Mouse (Mus musculus) CD4-positive, CD25-positive, alpha-beta regulatory T cell, adult 2 months (primary cell): Measurements from ENCODE around the gene Klc2.

Experiments
- DNase-seq: peaks from one replicate; pipeline ENCODE4 v3.0.0-alpha.2; 2012; ENCODE audit warnings: low read depth, low spot score

Klc2 gene

GRCm38 (mm10) chr19:5073028-5073427 lies 45.3 kb downstream of the Klc2 start:
- peak; percentile 83 for DNase-seq

GRCm38 (mm10) chr19:5072389-5073019 lies 45.9 kb downstream of the Klc2 start:
- peak; percentile 37 for DNase-seq

DNA sequence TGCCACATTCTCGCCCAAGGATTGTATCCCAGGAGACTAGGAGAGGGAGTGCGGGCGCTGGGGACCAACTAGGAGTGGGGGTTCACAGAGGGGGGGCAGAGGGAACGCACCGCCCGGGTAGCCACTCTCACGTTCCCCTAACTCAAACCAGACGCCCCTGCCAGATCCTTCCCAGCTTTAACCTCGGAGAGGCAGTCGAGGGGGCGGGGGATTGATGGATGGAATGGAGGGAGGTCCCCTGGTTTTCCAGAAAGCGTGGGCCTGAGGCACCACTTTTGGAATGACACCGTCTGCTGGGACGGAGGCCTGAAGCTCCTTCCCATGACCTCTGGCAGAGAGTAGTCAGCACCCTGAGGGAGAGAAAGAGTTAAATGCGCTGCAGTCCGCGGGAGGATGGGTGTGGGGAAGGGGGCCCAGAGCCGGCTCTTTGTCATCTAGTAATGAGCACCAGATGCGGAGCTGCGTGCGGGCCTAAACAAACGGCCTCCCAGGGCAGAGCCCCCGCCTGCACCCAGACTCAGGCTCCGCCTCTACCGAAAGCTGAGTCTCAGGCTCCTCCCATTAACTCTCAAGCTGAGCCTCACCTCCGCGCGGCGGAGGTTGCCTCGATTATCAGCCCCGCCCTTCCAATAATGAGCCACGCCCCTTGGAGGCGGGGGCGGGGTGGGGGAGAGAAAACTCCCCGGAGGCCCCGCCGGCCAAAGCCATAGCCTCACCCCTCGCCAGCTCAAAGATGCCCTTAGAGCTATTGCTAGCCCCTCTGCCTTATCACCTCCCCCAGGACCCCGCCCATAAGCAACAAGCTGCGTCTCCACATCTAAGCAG lies 46.6 kb downstream of the Klc2 start:
- DNase-seq: peak; percentile 85

DNA sequence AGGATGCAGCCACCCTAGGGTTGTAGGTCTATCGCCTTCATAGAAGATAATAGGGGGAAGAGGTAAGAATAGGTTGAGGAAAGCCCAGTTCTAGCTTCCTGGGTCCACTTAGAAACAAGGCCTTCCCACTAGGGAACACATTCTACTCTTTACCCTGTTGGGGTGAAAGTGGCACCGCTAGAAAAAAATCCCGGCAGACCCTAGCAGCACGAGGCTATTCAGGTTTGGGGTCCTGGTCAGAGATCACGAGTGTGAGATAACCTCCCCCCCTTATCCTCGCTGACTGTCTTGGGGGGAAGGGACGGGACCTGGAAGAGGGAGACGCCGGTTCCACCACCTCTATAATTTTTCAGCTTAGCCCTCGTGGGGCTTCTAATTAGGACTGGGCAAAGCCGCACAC lies 47.3 kb downstream of the Klc2 start:
- no peak for DNase-seq

DNA sequence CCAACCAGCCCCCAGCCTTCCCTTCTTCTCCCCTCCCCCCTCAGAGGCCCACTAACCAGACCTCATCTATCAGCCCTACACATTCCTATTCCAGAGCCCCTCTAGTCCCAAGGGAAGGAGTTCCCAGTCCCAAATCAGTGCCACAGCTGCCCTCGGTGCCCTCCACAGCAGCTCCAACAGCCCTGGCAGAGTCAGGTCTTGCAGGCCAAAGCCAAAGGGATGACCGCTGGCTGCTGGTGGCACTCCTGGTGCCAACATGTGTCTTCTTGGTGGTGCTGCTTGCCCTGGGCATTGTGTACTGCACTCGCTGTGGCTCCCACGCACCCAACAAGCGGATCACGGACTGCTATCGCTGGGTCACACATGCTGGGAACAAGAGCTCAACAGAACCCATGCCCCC lies 48.4 kb downstream of the Klc2 start:
- DNase-seq: no peak

DNA sequence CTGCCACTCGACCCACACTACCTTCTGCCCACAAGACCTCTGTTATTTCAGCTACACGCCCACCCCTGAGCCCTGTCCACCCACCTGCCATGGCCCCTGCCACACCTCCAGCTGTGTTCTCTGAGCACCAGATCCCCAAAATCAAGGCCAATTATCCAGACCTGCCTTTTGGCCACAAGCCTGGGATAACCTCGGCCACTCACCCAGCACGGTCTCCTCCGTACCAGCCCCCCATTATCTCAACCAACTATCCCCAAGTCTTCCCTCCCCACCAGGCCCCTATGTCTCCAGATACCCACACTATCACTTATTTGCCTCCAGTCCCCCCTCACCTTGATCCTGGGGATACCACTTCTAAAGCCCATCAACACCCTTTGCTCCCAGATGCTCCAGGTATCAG lies 48.9 kb downstream of the Klc2 start:
- no peak for DNase-seq

DNA sequence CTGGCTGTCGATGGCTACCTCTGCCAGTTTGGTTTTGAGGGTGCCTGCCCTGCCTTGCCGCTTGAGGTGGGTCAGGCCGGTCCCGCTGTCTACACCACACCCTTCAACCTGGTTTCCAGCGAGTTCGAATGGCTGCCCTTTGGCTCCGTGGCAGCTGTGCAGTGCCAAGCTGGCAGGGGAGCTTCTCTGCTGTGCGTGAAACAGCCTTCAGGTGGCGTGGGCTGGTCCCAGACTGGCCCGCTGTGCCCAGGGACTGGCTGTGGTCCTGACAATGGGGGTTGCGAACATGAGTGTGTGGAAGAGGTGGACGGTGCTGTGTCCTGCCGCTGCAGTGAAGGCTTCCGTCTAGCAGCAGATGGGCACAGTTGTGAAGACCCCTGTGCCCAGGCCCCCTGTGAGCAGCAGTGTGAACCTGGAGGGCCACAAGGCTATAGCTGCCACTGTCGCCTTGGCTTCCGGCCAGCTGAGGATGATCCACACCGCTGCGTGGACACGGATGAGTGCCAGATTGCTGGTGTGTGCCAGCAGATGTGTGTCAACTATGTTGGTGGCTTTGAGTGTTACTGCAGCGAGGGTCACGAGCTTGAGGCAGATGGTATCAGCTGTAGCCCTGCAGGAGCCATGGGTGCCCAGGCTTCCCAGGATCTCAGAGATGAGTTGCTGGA lies 49.7 kb downstream of the Klc2 start:
- no peak for DNase-seq

DNA sequence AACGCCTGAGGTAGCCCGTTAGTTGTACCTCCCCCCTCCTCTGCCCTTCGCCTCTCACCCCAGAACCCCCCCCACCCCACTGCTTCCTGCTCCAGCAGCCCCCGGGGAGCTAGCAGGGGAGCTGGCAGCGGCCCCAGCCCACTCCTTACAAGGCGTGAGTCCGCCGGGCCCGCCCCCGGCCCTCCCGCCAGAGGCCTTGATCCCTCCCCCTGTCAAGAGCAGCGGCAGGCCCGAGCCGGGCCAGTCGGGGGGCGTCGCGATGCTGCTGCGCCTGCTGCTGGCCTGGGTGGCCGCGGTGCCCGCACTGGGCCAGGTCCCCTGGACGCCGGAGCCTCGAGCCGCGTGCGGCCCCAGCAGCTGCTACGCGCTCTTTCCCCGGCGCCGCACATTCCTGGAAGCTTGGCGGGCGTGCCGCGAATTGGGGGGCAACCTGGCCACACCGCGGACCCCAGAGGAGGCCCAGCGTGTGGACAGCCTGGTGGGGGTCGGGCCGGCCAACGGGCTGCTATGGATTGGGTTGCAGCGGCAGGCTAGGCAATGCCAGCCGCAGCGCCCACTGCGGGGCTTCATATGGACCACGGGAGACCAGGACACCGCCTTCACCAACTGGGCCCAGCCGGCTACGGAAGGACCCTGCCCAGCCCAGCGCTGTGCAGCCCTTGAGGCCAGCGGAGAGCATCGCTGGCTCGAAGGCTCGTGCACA lies 50.3 kb downstream of the Klc2 start, which contains the start of gene Cd248:
TSS of gene Cd248 (plus strand) at position 212 of the 703 bp plus-strand sequence.
- peak; percentile 54 for DNase-seq

DNA sequence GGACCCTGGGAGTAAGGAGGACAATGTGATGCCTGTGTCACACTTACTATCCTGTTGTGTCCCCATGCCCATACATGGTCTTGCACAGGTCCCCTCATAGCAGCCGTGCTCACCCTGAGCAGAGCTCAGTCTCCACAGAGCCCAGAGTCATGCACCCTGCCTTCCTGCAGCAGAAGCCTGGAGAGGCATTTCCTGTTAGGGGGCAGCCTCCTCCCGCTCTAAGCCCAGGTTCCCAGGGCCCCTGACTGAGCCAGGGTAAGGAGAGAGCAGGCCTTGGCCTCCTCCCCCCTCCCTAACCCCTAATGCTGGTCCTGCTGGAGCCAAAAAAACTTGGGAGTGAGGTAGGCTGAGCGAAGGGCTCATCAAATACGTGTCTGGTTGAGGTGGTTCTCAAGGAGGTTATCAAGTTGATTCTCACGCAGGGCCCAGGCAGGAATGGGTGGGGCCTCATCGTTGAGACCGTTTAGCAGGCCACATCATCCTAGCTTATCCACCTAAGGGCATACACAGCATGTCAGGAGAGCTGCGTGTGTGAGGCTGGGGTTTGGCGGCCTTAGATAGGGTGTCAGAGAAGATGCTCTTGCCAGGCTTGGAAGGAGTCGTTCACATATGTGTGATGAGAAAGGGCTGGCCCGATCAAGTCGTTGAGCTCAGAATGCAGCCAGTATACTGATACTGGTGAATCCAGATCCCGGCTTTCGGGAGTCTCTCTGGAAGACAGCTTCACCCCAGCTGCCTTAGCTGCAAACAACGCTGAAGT lies 51.1 kb downstream of the Klc2 start:
- DNase-seq: peak; percentile 24

- no peak for DNase-seq
These were observed 53.3 kb downstream of the Klc2 start for GRCm38 (mm10) chr19:5065104-5065503.

DNA sequence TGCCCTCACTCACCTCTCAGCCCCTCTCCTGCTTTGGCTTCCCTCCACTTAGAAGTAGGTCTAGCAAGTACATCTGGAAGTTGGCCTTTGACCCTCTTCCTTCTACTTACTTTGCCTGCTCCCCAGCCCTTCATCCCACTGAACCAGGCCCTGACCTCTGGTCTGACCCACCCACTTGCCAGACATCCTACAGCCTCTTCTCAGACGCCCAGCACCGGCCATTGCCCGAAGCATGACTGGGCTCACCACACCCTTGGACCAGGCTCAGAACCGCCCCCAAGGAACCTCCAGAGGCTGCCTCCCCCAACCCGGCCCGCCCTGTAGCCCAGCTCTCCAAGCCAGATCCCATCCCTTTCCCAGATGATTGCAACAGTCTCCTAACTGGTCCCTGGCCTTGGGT lies 55.9 kb downstream of the Klc2 start:
- no peak for DNase-seq

- DNase-seq: no peak
These were observed 56.3 kb downstream of the Klc2 start for GRCm38 (mm10) chr19:5062041-5062440.

- peak; percentile 40 for DNase-seq
These were observed 57.7 kb downstream of the Klc2 start for GRCm38 (mm10) chr19:5060365-5061330.

DNA sequence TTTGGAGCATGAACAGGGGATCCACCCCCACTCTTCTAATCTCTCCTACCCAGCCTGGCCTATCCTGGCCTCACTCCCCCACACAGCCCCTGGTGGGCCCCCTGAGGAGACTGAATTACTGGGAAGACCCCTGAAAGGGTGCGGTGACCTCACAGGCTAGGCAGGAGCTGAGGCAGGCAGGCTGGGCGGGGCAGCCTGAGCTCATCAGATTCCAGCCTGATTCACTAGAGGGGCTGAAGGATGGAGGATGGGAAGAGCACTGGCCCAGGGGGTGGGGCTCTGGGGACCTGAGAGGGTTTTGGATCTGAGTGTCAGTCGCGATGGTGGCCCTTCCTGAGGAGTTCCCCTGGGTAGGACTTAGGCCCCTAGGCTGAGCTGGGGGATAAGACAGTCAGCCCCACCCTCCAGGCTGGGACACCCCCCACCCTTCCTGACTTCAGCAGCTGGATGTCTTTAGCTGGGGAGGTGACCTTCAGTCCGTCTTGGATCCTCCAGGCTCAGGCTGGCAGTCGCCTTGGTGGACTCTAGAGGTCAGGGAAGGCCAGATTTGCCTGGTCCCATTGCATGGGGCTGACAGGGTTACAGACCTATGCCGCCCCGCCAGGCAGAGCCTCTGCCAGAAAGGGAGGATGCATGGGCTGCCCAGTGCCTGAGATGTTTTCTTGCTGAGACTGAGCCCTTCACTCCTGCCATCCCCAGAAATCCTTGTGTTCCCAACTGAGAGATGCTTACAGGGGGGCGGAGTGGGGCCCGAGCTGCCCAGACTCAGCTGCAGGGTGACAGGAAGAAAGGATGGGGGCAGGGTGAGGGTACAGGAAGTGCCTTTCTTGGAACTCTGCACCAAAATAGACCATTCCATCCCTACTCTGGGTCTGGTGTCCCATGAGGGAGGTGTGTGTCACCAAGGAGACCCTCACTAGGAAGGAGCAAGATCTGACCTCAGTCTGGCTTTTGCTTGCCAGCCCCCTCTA lies 59.3 kb downstream of the Klc2 start:
- DNase-seq: peak; percentile 41

- no peak for DNase-seq
These were observed 60.2 kb downstream of the Klc2 start for GRCm38 (mm10) chr19:5057876-5058775.
